Mouse (Mus musculus) kidney, adult 8-10 months (tissue): ENCODE data around the gene Prkacb.
"Not testable (repeated sequence)": the region's sequence is repeated elsewhere in the genome, so short reads cannot be mapped to it uniquely, and the experiment has no call there.

Source experiments
- DNase-seq, 2 experiments: peaks; one replicate each; pipeline ENCODE4 v3.0.0; 2022

Prkacb gene

GRCm38 (mm10) chr3:146776711-146777110 is 36.1 kb downstream of the Prkacb start:
- DNase-seq: no peak

GRCm38 (mm10) chr3:146770853-146771252 is 41.9 kb downstream of the Prkacb start:
- no peak for DNase-seq

GRCm38 (mm10) chr3:146769940-146770659 is 42.7 kb downstream of the Prkacb start:
- DNase-seq: no peak

- no peak for DNase-seq
Observed at GRCm38 (mm10) chr3:146769569-146769939, 43.2 kb downstream of the Prkacb start.

- no peak for DNase-seq
Observed at GRCm38 (mm10) chr3:146768921-146769320, 43.9 kb downstream of the Prkacb start.

GRCm38 (mm10) chr3:146768360-146768759 is 44.4 kb downstream of the Prkacb start:
- DNase-seq: no peak

- DNase-seq: no peak
Observed at GRCm38 (mm10) chr3:146766701-146767181, 46.0 kb downstream of the Prkacb start.

- DNase-seq: no peak
Observed at GRCm38 (mm10) chr3:146766071-146766605, 46.7 kb downstream of the Prkacb start.

GRCm38 (mm10) chr3:146764871-146765529 is 47.8 kb downstream of the Prkacb start:
- no peak for DNase-seq

- not testable (repeated sequence) for DNase-seq
Observed at GRCm38 (mm10) chr3:146763054-146763453, 49.7 kb downstream of the Prkacb start.

GRCm38 (mm10) chr3:146761276-146761675 is 51.5 kb downstream of the Prkacb start:
- DNase-seq: no peak

- no peak for DNase-seq
Observed at GRCm38 (mm10) chr3:146757970-146758960, 54.5 kb downstream of the Prkacb start.

- DNase-seq: no peak
Observed at GRCm38 (mm10) chr3:146754270-146754669, 58.5 kb downstream of the Prkacb start.

GRCm38 (mm10) chr3:146741564-146742202 is 71.1 kb downstream of the Prkacb start:
- no peak for DNase-seq

GRCm38 (mm10) chr3:146741158-146741557 is 71.6 kb downstream of the Prkacb start:
- DNase-seq: no peak

GRCm38 (mm10) chr3:146736186-146736585 is 76.6 kb downstream of the Prkacb start:
- not testable (repeated sequence) for DNase-seq

GRCm38 (mm10) chr3:146735657-146736056 is 77.1 kb downstream of the Prkacb start:
- no peak for DNase-seq

- no peak for DNase-seq
Observed at GRCm38 (mm10) chr3:146734907-146735629, 77.7 kb downstream of the Prkacb start.

- DNase-seq: no peak
Observed at GRCm38 (mm10) chr3:146731499-146731898, 81.3 kb downstream of the Prkacb start.

- no peak for DNase-seq
Observed at GRCm38 (mm10) chr3:146723037-146723436, 89.8 kb downstream of the Prkacb start.

GRCm38 (mm10) chr3:146719696-146720095 is 93.1 kb downstream of the Prkacb start:
- no peak for DNase-seq

GRCm38 (mm10) chr3:146718251-146718650 is 94.5 kb downstream of the Prkacb start:
- no peak for DNase-seq
